8 mouse cellular contexts compared by ENCODE assay signal in genomic region chr11:69070590-69071222, GRCm38 (mm10). TPM values are rescaled to one million over a fixed set of nuclear protein-coding genes. Genes with fewer than 3 reads are reported as not detected.
A peak's percentile ranks its signal among the peaks of the same experiment; 100 is the strongest.
DNase-seq lines count a peak whose midpoint lies in the region; ATAC-seq and TF ChIP-seq lines count a peak whose summit lies in the region.

Tmem107 (plus strand) TSS chr11:69070806.

- peak; percentile 84 for ATAC-seq in activated CD4-positive, CD25-positive, alpha-beta regulatory T cell, adult 4 months
- ATAC-seq in inflammation-experienced regulatory T-cells, adult 6 months = peak; percentile 80
- ATAC-seq in megakaryocyte-erythroid progenitor cell, adult 5-6 weeks (replicated peaks; ENCODE audit: low FRiP score, low TSS enrichment, poor library complexity, severe bottlenecking) = peak; percentile 65

- peaks cover 4% of the 10 kb centered on the region for H3K4me1 ChIP-seq in cortical plate, adult 2 months (ENCODE audit: control insufficient read depth, insufficient read depth, low read length)

- peak within 1 kb of the TSS; percentile 49 for H3K27ac ChIP-seq in cortical plate, adult 2 months (ENCODE audit: insufficient read depth, low read length)

- TF ChIP-seq POLR2A in cortical plate, adult 2 months (IDR thresholded peaks at IDR 0.05; ENCODE audit: extremely low read depth, insufficient read depth, low read length) = peak; percentile 97

- intact Hi-C loops in left cerebral cortex, postnatal 10 days (cut with DNase I) = no loop called here

- H3K4me3 ChIP-seq in cortical plate, adult 2 months (ENCODE audit: insufficient read depth, low read length) = peak within 1 kb of the TSS; percentile 60

- no peak for TF ChIP-seq CTCF in cortical plate, adult 2 months (IDR thresholded peaks at IDR 0.05; ENCODE audit: extremely low read depth, insufficient read depth, low read length)

- peak; percentile 90 for DNase-seq in gastrocnemius, postnatal 10 days
- peak; percentile 91 to 95 for DNase-seq in left cerebral cortex, postnatal 10 days (ENCODE audit: extremely low spot score in 1 of 2, low spot score in 2 of 2)
- peak; percentile 94 for DNase-seq in right cerebral cortex, postnatal 25 days
- DNase-seq in urinary bladder, postnatal 4 days (ENCODE audit: low spot score in 2 of 2) = peak; percentile 90 to 94

RNA-seq across cellular contexts. Expression of gene Tmem107, which starts in this region (rescaled TPM):
- 1 to 10 TPM; 4.4 to 7.1 TPM for polyA plus RNA-seq in activated CD4-positive, CD25-positive, alpha-beta regulatory T cell, adult 4 months (2017; shearing (Covaris generic))
- 20.6 and 21.4 TPM in 2 replicates for polyA plus RNA-seq in cortical plate, adult 2 months (2012; rRNA removed)
- total RNA-seq in gastrocnemius, postnatal 10 days (2021) = 1 to 10 TPM; 4.3 to 5.2 TPM
- polyA plus RNA-seq in inflammation-experienced regulatory T-cells, adult 6 months (2017; shearing (Covaris generic)) = 1 to 10 TPM; 2.8 to 9.1 (median 4.0) TPM
- 10 to 100 TPM; 12.0 to 12.1 TPM for total RNA-seq in left cerebral cortex, postnatal 10 days (2021)
- 33.8 and 51.0 TPM in 2 replicates for total RNA-seq in megakaryocyte-erythroid progenitor cell, adult 5-6 weeks (2014; fragmentation: Nextera tagmentation)
- total RNA-seq in megakaryocyte-erythroid progenitor cell, adult 5-6 weeks (2017) = 16.2 and 33.4 TPM in 2 replicates

Comparison
In these comparisons a context has a peak if more than half of its experiments do, and no peak if none do; other contexts are left out.
1. Peak in every context shown above with its lines: DNase-seq, ATAC-seq, H3K4me3 ChIP-seq and H3K27ac ChIP-seq.